Mouse (Mus musculus): ENCODE measurements at regions not wholly inside any gene's neighbourhood (a gene's known extent, or its start where the extent isn't known, plus 50 kb on each side); places are given as distances from the start of the nearest gene placed in this dataset.

- DNase-seq: peak; percentile 8
Observed at GRCm38 (mm10) chr16:48126797-48127196, 156.7 kb upstream of the Dppa4 start.

- no peak for DNase-seq
Observed at GRCm38 (mm10) chr16:48127338-48127737, 156.2 kb upstream of the Dppa4 start.

- DNase-seq: no peak
Observed at GRCm38 (mm10) chr16:48155355-48155754, 128.2 kb upstream of the Dppa4 start.

GRCm38 (mm10) chr16:48190399-48190798 is 93.1 kb upstream of the Dppa4 start:
- DNase-seq: no peak

- DNase-seq: no peak
Observed at GRCm38 (mm10) chr16:48192197-48192596, 91.3 kb upstream of the Dppa4 start.

GRCm38 (mm10) chr16:48214976-48215375 is 68.6 kb upstream of the Dppa4 start:
- no peak for DNase-seq

Measured in right cerebral cortex, adult 18-20 months (tissue).